Mouse (Mus musculus): ENCODE measurements around the gene Olfr1152. TPM values are rescaled to one million over a fixed set of nuclear protein-coding genes. Genes with fewer than 3 reads are reported as not detected.

Gene Olfr1152
- total RNA-seq (2015) (not detected in 2 replicates), total RNA-seq (2017) (not detected in 2 replicates)

DNA sequence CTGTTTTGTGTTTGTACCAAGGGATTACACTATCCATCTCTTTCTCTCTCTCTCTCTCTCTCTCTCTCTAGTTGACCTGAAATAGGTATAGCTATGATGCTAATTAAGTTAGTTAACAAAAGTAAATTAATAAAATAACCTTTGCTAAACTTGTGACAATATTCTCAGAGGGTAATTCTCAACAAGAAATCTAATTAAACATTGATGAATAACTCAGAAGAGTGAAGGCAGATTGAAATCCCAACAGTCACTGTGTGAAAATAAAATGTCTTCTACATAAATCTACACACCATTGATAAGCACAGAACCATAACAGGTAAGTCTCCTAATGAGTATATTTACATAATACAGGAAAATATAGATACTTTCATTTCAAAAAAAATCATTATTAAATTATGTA lies at the start of gene Olfr1152:
Olfr1152 (plus strand) TSS at position 301 of the 400 bp plus-strand sequence.
- ATAC-seq (ENCODE audit: poor library complexity, severe bottlenecking): no peak

GRCm38 (mm10) chr2:87830233-87830632 lies 36.1 kb upstream of the Olfr1152 start, which contains the start of gene Olfr1148:
Gene Olfr1148 (plus strand): TSS chr2:87830533.
- no peak for ATAC-seq (ENCODE audit: poor library complexity, severe bottlenecking)

DNA sequence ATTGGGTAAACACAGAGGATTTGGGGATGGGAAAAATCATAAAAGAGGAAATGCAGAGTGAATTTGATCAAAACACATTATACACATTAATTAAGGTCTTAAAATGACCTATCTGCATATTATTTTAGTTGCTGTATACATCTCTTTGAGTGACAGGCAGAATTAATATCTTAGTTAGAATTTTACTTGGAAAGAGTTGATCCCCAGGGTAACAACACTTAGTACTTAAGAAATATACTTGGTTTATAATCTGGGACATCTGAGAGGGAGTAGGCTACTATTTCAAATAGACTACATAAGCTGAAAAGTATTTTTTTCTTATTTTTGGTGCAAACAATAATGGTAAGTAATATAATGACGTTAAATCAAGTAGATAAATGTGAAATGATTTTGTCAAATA lies 22.6 kb upstream of the Olfr1152 start, which contains the start of gene Olfr1150-ps1:
Olfr1150-ps1 (plus strand) TSS at position 301 of the 400 bp plus-strand sequence.
- no peak for ATAC-seq (ENCODE audit: poor library complexity, severe bottlenecking)

- ATAC-seq (ENCODE audit: poor library complexity, severe bottlenecking): no peak
Measured at GRCm38 (mm10) chr2:87855562-87855961, 10.7 kb upstream of the Olfr1152 start, which contains the start of gene Olfr1151. Gene Olfr1151 (plus strand): TSS chr2:87855862.

GRCm38 (mm10) chr2:87894662-87895061 lies 28.4 kb downstream of the Olfr1152 start, which contains the start of gene Olfr1153:
Gene Olfr1153 (plus strand): TSS chr2:87894962.
- ATAC-seq (ENCODE audit: poor library complexity, severe bottlenecking): no peak

GRCm38 (mm10) chr2:87905066-87905465 lies 38.8 kb downstream of the Olfr1152 start, which contains the start of gene Olfr1154:
Gene Olfr1154 (minus strand): TSS chr2:87905166.
- no peak for ATAC-seq (ENCODE audit: poor library complexity, severe bottlenecking)

Other genes starting within 250 kb of the Olfr1152 start
- not detected in 2 replicates for gene Olfr1131, start 239.4 kb upstream of the Olfr1152 start, total RNA-seq (2015)
- not detected in 2 replicates for gene Olfr1131, start 239.4 kb upstream of the Olfr1152 start, total RNA-seq (2017)
- gene Olfr1132, start 229.0 kb upstream of the Olfr1152 start, total RNA-seq (2015): not detected in 2 replicates
- gene Olfr1132, start 229.0 kb upstream of the Olfr1152 start, total RNA-seq (2017): not detected in 2 replicates
- gene Olfr1133, start 219.1 kb upstream of the Olfr1152 start, total RNA-seq (2015): not detected in 2 replicates
- gene Olfr1133, start 219.1 kb upstream of the Olfr1152 start, total RNA-seq (2017): not detected in 2 replicates
- not detected in 2 replicates for gene Olfr1134, start 208.0 kb upstream of the Olfr1152 start, total RNA-seq (2015)
- not detected in 2 replicates for gene Olfr1134, start 208.0 kb upstream of the Olfr1152 start, total RNA-seq (2017)
- not detected in 2 replicates for gene Olfr1135, start 192.8 kb upstream of the Olfr1152 start, total RNA-seq (2015)
- gene Olfr1135, start 192.8 kb upstream of the Olfr1152 start, total RNA-seq (2017): not detected in 2 replicates
- not detected in 2 replicates for gene Olfr1136, start 172.5 kb upstream of the Olfr1152 start, total RNA-seq (2015)
- not detected in 2 replicates for gene Olfr1136, start 172.5 kb upstream of the Olfr1152 start, total RNA-seq (2017)
- gene Olfr1137, start 153.3 kb upstream of the Olfr1152 start, total RNA-seq (2015): not detected in 2 replicates
- gene Olfr1137, start 153.3 kb upstream of the Olfr1152 start, total RNA-seq (2017): not detected in 2 replicates
- not detected in 2 replicates for gene Olfr1138, start 126.5 kb upstream of the Olfr1152 start, total RNA-seq (2015)
- not detected in 2 replicates for gene Olfr1138, start 126.5 kb upstream of the Olfr1152 start, total RNA-seq (2017)
- not detected in 2 replicates for gene Olfr1140, start 122.7 kb upstream of the Olfr1152 start, total RNA-seq (2015)
- not detected in 2 replicates for gene Olfr1140, start 122.7 kb upstream of the Olfr1152 start, total RNA-seq (2017)
- gene Olfr1141, start 112.5 kb upstream of the Olfr1152 start, total RNA-seq (2015): not detected in 2 replicates
- gene Olfr1141, start 112.5 kb upstream of the Olfr1152 start, total RNA-seq (2017): not detected in 2 replicates
- not detected in 2 replicates for gene Olfr152, start 87.0 kb upstream of the Olfr1152 start, total RNA-seq (2015)
- gene Olfr152, start 87.0 kb upstream of the Olfr1152 start, total RNA-seq (2017): not detected in 2 replicates
- not detected in 2 replicates for gene Olfr1143, start 65.9 kb upstream of the Olfr1152 start, total RNA-seq (2015)
- gene Olfr1143, start 65.9 kb upstream of the Olfr1152 start, total RNA-seq (2017): not detected in 2 replicates
- gene Olfr1145, start 56.7 kb upstream of the Olfr1152 start, total RNA-seq (2015): not detected in 2 replicates
- not detected in 2 replicates for gene Olfr1145, start 56.7 kb upstream of the Olfr1152 start, total RNA-seq (2017)
- gene Olfr1148, start 36.0 kb upstream of the Olfr1152 start, total RNA-seq (2015): not detected in 2 replicates
- gene Olfr1148, start 36.0 kb upstream of the Olfr1152 start, total RNA-seq (2017): not detected in 2 replicates
- gene Olfr1150-ps1, start 22.5 kb upstream of the Olfr1152 start, total RNA-seq (2015): not detected in 2 replicates
- not detected in 2 replicates for gene Olfr1150-ps1, start 22.5 kb upstream of the Olfr1152 start, total RNA-seq (2017)
- gene Olfr1151, start 10.6 kb upstream of the Olfr1152 start, total RNA-seq (2015): not detected in 2 replicates
- gene Olfr1151, start 10.6 kb upstream of the Olfr1152 start, total RNA-seq (2017): not detected in 2 replicates
- gene Olfr1153, start 28.5 kb downstream of the Olfr1152 start, total RNA-seq (2015): not detected in 2 replicates
- gene Olfr1153, start 28.5 kb downstream of the Olfr1152 start, total RNA-seq (2017): not detected in 2 replicates
- gene Olfr1154, start 38.7 kb downstream of the Olfr1152 start, total RNA-seq (2015): not detected in 2 replicates
- not detected in 2 replicates for gene Olfr1154, start 38.7 kb downstream of the Olfr1152 start, total RNA-seq (2017)
- not detected in 2 replicates for gene Olfr1155, start 78.6 kb downstream of the Olfr1152 start, total RNA-seq (2015)
- not detected in 2 replicates for gene Olfr1155, start 78.6 kb downstream of the Olfr1152 start, total RNA-seq (2017)
- not detected in 2 replicates for gene Olfr1156, start 86.6 kb downstream of the Olfr1152 start, total RNA-seq (2015)
- not detected in 2 replicates for gene Olfr1156, start 86.6 kb downstream of the Olfr1152 start, total RNA-seq (2017)
- gene Olfr1157, start 101.8 kb downstream of the Olfr1152 start, total RNA-seq (2015): not detected in 2 replicates
- gene Olfr1157, start 101.8 kb downstream of the Olfr1152 start, total RNA-seq (2017): not detected in 2 replicates
- gene Olfr74, start 108.2 kb downstream of the Olfr1152 start, total RNA-seq (2015): not detected in 2 replicates
- gene Olfr74, start 108.2 kb downstream of the Olfr1152 start, total RNA-seq (2017): not detected in 2 replicates
- not detected in 2 replicates for gene Olfr1158, start 123.6 kb downstream of the Olfr1152 start, total RNA-seq (2015)
- gene Olfr1158, start 123.6 kb downstream of the Olfr1152 start, total RNA-seq (2017): not detected in 2 replicates
- gene Olfr1160, start 141.8 kb downstream of the Olfr1152 start, total RNA-seq (2015): not detected in 2 replicates
- gene Olfr1160, start 141.8 kb downstream of the Olfr1152 start, total RNA-seq (2017): not detected in 2 replicates
- gene Olfr1161, start 156.3 kb downstream of the Olfr1152 start, total RNA-seq (2015): not detected in 2 replicates
- gene Olfr1161, start 156.3 kb downstream of the Olfr1152 start, total RNA-seq (2017): not detected in 2 replicates
- gene Olfr73, start 171.2 kb downstream of the Olfr1152 start, total RNA-seq (2015): not detected in 2 replicates
- not detected in 2 replicates for gene Olfr73, start 171.2 kb downstream of the Olfr1152 start, total RNA-seq (2017)
- not detected in 2 replicates for gene Olfr1162, start 184.6 kb downstream of the Olfr1152 start, total RNA-seq (2015)
- not detected in 2 replicates for gene Olfr1162, start 184.6 kb downstream of the Olfr1152 start, total RNA-seq (2017)
- gene Olfr1163, start 205.3 kb downstream of the Olfr1152 start, total RNA-seq (2015): not detected in 2 replicates
- not detected in 2 replicates for gene Olfr1163, start 205.3 kb downstream of the Olfr1152 start, total RNA-seq (2017)
- not detected in 2 replicates for gene Olfr1164, start 227.5 kb downstream of the Olfr1152 start, total RNA-seq (2015)
- not detected in 2 replicates for gene Olfr1164, start 227.5 kb downstream of the Olfr1152 start, total RNA-seq (2017)

Measured in megakaryocyte, adult 5-6 weeks (primary cell).